Mouse (Mus musculus): ENCODE measurements around the gene Nfe2l2.

Nfe2l2 gene

GRCm38 (mm10) chr2:75685458-75685861 lies 19.0 kb downstream of the Nfe2l2 start:
- DNase-seq (ENCODE audit: low spot score in 2 of 2), result no peak

GRCm38 (mm10) chr2:75684526-75684925 lies 19.9 kb downstream of the Nfe2l2 start:
- no peak for DNase-seq (ENCODE audit: low spot score in 2 of 2)

DNA sequence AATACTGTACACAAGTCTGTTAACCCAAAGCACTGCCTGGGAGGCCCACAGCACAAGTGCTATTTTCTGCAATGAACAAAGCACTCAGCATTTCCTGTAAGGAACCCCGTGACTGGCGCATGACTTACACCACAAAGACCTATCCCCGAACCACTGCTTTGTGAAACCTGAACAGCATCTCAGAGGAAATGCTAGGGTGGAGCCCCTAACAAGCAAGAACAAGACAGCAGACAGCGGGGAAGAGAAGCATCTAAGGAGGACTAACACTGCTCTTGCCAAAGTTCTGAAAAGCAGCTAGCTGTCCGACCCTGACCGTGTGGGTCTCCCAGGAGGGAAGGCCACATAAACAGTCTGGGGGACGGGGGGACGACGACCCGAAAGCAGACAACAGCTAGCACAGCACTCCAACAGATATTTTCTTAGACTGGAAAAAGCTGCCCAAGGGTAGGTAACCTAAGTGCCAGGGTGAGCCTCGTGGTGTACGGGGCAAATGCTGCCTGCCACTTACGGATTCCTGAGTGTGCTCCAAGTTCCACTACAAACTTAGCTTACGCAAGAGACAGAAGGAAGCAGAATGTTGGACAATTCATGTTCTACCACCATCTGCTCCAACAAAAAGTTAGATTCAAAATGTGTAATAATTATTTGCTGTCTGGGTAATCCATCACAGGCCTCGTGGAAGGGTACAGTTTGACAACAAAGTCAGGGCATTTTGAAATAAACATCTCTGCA lies 21.3 kb downstream of the Nfe2l2 start:
- DNase-seq (ENCODE audit: low spot score in 2 of 2), result no peak

DNA sequence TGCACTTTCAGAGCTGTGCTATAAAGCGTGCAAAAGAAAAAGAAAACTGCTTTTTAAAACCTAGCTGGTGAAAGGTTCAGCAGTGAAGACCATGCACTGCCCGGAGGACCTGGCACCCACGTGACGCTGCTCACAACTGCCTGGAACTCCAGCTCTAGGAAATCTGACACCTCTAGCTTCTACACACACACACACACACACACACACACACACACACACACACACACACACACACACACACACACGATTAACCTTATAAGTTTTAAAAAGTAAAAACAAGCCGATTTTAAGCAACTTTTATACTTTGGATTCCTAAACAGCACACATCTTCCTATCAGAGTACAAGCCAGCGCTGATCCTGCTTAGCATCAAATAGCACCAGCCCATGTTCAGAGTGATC lies 23.0 kb downstream of the Nfe2l2 start:
- no peak for DNase-seq (ENCODE audit: low spot score in 2 of 2)

DNA sequence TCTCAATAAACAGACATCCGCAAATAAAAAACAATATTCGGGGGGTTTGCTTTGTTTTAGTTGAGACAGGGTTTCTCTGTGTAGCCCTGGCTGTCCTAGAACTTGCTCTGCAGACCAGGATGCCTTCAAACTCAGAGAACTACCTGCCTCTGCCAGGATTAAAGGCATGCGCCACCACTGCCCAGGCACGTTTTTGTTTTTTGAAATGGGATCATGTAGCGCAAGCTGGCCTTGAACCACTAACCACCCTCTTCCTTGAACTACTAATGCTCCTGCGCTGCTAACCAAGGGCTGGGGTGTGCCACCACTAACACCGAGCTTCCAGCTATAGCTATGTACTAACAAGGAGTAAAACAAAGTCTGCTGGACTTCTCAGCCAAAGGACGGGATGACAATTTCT lies 24.5 kb downstream of the Nfe2l2 start:
- DNase-seq (ENCODE audit: low spot score in 2 of 2), result no peak

DNA sequence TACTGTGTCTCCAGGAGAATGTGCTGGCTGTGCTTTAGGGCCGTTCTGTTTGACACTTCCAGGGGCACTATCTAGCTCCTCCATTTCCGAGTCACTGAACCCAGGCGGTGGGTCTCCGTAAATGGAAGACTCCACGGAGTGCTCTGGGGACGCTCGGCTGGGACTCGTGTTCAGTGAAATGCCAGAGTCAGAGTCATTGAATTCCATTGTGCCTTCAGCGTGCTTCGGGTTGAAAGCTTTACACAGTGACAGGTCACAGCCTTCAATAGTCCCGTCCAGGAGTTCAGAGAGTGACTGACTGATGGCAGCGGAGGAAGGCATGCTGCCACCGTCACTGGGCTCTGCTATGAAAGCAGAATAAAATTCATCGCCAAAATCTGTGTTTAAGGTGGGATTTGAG lies 27.9 kb downstream of the Nfe2l2 start:
- no peak for DNase-seq (ENCODE audit: low spot score in 2 of 2)

- DNase-seq (ENCODE audit: low spot score in 2 of 2), result no peak
Measured at GRCm38 (mm10) chr2:75672561-75672960, 31.9 kb downstream of the Nfe2l2 start.

DNA sequence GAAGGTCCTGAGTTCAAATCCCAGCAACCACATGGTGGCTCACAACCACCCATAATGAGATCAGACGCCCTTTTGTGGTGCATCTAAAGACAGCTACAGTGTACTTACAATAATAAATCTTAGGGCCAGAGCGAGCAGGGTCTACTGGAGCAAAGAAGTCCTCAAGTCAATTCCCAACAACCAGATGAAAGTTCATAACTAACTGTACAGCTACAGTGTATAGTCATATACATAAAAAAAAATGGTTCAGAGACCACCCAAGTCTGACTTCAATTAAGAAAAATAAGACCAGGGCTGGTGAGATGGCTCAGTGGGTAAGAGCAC lies 33.1 kb downstream of the Nfe2l2 start:
- DNase-seq (ENCODE audit: low spot score in 2 of 2), result no peak

DNA sequence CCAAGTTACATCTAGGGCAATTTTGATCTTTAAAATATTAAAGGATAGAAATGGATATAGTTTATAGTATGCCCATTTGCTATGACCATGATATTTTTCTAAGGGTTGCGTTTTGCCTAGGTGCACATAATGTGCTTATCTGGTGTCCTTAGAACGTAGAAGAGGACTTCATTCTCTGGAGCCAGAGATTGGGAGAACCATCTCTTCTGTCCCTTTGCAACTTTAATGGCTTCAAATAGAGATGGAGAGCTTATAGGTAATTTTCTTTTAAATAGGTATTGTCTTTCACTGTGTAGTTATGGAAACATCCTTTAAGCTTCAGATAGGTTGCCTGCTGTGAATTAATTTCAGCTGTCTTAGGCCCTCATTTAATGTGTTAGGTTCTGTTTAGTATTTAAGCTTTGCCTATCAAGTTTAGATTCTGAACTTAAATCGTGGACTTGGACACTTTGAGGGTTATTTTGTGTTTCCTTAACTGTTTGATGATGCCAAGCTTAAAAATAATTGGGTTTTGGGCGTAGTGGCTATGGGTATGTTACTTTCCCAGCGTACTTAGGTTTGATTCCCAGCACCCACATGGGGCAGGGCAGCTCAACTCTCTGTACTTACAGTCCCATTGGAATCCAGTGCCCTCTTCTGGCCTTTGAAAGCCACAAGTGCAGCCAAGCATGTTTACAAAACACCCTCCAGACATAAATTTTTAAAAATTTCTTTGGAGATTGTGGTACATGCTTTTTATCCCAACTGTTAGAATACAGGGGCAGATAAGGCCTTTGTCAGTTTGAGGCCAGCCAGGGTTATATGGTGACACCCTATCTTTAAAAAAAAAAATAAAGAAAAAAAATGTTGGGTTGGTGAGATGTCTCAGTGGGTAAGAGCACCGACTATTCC lies 33.8 kb downstream of the Nfe2l2 start:
- DNase-seq (ENCODE audit: low spot score in 2 of 2), result no peak

DNA sequence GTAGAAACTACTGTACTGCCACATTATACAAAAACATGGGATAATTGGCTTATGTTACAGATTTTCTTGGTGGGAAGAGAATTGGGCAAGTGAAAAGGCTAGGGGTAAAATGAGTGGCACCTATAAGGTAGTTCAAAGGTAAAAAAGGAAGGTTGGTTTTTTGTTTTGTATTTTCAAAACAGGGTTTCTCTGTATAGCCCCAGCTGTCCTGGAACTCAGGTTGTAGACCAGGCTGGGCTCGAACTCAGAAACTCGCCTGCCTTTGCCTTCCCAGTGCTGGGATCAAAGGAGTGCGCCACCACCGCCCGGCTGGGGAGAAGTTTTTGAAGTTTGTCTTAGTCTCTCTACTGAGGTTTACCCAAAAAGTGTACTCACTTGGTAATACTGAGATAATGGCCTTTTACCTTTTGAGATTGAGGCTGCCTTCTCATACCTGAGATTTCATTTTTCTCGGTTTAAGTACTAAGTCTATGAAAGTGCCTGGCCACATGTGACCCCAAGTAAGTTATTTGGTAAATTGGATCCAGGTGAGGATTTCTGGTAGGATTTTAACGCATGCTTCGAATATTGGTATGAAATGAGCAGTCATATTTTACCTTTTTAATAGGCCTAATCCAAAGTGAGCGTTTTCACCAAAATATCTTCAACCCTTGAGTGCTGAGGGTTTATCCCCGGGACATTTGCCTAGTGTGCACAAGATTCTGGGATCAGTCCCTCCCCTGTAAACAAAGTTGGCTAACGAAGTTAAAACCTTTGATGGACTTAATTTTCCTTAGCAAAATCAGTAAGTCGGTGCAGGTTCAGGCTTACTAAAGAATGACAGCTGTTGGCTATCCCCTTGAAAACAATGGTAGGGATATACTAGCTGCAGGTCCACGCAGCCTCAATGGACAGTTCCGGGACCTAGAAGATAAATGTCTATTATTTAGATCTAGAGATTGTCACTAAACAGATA lies 34.7 kb downstream of the Nfe2l2 start:
- no peak for DNase-seq (ENCODE audit: low spot score in 2 of 2)

GRCm38 (mm10) chr2:75661106-75661505 lies 43.3 kb downstream of the Nfe2l2 start:
- DNase-seq (ENCODE audit: low spot score in 2 of 2), result no peak

DNA sequence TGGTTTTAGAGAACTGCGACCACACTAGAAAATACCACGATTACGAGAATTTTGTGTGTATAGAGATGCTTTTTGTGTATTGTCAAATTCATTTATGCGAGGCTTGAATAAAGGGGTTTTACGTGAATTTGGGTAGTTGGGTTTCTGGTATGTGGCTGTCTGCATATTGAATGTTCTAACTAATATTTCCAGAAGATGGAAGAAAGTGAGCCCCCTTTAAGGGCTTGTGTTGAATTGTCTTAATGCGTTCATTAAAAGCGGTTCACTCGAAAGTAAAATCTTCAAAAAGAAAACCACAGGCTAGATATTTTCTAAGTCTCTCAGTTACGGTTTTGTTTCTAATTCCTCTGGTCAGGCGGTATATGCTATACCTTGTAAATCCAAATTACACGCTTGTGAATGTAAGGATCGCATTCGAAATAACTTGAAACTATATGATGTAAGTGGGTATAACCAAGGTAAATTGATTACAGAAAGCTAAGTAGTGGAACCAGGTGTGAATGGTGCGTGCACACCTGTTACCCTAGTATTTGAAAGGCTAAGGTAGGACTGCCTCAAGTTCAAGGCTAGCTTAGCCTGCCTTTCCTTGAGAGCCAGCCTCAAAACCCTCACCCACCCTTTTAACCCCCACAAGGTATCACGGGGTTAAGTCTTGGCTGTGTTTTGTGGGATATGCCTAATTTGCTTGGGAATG lies 44.0 kb downstream of the Nfe2l2 start:
- DNase-seq (ENCODE audit: low spot score in 2 of 2), result no peak

- DNase-seq (ENCODE audit: low spot score in 2 of 2), result peak; percentile 91 to 94
Measured at GRCm38 (mm10) chr2:75659629-75659960, 44.8 kb downstream of the Nfe2l2 start.

DNA sequence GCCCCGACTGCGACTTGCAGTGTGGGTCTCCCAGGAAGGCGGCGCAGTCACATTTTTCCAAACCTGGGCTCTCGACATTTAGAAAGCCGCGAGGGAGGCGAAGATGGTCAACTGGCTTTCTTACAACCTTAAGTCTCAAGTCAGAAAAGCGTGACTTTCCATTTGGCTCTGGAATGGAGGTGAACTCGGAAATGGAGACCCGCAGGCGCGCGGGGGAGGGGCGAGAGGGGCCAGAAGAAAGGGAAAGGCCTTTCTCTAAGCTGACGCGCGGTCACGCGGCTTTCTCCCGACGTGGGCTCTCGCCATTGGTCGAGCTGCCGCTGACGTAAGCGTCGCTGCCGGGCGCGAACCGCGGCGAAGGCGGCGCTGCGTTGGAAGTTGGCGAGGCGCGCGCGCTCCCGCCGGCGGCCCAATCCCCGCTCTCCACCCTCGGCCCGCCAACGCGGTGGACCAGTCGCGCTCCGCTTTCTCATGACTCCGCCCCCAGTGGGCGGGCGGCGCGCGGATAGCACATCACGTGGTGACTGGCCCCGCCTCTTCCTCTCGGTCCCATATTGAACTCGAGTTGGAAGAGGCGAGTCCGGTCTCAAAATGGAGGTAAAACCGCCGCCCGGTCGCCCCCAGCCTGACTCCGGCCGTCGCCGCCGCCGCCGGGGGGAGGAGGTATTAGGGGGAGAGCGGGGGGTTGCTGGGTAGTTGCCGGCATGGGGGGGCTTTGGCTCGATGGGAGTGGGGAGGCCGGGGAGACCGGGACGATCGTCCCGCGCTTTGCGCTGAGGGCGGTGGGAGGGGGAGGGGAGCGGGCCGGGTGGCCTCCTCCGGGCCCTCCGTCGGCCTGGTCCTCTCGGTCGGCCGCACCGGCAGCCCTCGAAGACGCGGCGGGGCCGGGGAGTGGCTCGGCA lies 45.5 kb downstream of the Nfe2l2 start, which contains the start of gene Hnrnpa3:
Gene Hnrnpa3, plus strand, starts transcription at position 535 of the 902 bp plus-strand sequence.
- peak; percentile 96 to 98 for DNase-seq (ENCODE audit: low spot score in 2 of 2)

GRCm38 (mm10) chr2:75657907-75658691 lies 46.3 kb downstream of the Nfe2l2 start:
- DNase-seq (ENCODE audit: low spot score in 2 of 2), result no peak

GRCm38 (mm10) chr2:75656924-75657323 lies 47.5 kb downstream of the Nfe2l2 start:
- DNase-seq (ENCODE audit: low spot score in 2 of 2), result no peak

- no peak for DNase-seq (ENCODE audit: low spot score in 2 of 2)
Measured at GRCm38 (mm10) chr2:75654679-75655078, 49.8 kb downstream of the Nfe2l2 start.

DNA sequence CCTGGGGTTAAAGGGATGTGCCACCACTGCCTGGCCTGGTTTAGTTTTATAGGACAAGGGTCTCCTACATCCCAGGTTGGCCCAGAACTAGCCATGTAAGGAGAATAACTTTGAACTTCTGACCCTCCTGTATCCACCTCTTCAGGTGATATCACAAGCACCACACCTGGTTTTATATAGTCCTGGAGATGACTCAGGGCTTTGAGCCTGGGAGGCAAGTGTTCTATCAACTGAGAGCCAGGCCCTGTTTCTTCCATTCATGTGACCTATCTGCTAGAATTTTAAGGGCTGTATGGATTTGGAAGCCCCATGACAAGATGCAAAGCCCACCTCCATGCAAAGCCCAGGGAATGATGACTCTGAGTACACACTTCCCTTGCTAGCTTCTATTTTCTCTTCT lies 51.3 kb downstream of the Nfe2l2 start:
- no peak for DNase-seq (ENCODE audit: low spot score in 2 of 2)

GRCm38 (mm10) chr2:75650437-75650836 lies 54.0 kb downstream of the Nfe2l2 start:
- no peak for DNase-seq (ENCODE audit: low spot score in 2 of 2)

DNA sequence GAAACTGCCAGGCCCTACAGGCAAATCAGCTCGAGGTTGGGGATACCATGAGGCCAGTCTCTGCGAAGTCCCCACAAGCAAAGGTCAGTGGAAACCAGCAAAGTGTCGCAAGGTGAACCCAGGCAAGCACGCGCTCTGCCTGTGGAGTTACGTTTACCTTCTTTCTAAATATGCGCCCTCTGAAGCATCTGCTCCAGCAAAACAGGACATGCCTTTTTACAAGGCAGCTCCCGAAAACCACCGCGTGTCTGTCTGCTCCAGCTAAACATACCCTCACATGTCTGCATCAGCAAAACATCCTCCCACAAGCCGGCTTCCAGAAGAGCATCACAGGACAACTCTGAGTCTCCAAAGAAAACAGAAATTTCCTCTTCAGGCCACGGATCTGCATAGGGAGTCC lies 59.2 kb downstream of the Nfe2l2 start:
- no peak for DNase-seq (ENCODE audit: low spot score in 2 of 2)

Measured in cerebellum, postnatal 4 days (tissue).